Mouse (Mus musculus): ENCODE measurements around the gene Gm28434. TPM values are rescaled to one million over a fixed set of nuclear protein-coding genes. Genes with fewer than 3 reads are reported as not detected.

Gene Gm28434
- total RNA-seq (2018; cell fraction: chromatin; rRNA removed), result not detected
- not detected for total RNA-seq (2018; cell fraction: cytosol; rRNA removed)
- total RNA-seq (2018; cell fraction: nucleus; rRNA removed), result not detected
- polyA plus RNA-seq (2018), result not detected in 3 replicates

GRCm38 (mm10) chr5:87969201-87969600 lies at the start of gene Gm28434, which contains the start of gene 2310003L06Rik:
TSS of gene Gm28434 (plus strand) at chr5:87969517.
TSS of gene 2310003L06Rik (plus strand) at chr5:87969459.
- H3K36me3 ChIP-seq (ENCODE audit: inconsistent target), result no peaks in the 10 kb centered on the region
- no peak within 1 kb of the TSS for H3K4me3 ChIP-seq (ENCODE audit: inconsistent target)
- WGBS (ENCODE audit: missing documents), result 60% methylated on average over 2 of the region's 2 CpGs
- no peaks in the 10 kb centered on the region for H3K79me2 ChIP-seq (ENCODE audit: inconsistent target)
- no peak within 1 kb of the TSS for H3K27ac ChIP-seq

GRCm38 (mm10) chr5:87925372-87925771 lies 43.9 kb upstream of the Gm28434 start, which contains the start of gene Csn3:
TSS of gene Csn3 (plus strand) at chr5:87925579.
- 46% methylated on average over 5 of the region's 5 CpGs for WGBS (ENCODE audit: missing documents)
- Histone ChIP-seq H3K4me3 (ENCODE audit: inconsistent target) (no peak within 1 kb of the TSS), H3K36me3 (ENCODE audit: inconsistent target) (no peaks in the 10 kb centered on the region), H3K27ac (no peak within 1 kb of the TSS), H3K79me2 (ENCODE audit: inconsistent target) (no peaks in the 10 kb centered on the region)

- H3K36me3 ChIP-seq (ENCODE audit: inconsistent target), result no peaks in the 10 kb centered on the region
- WGBS (ENCODE audit: missing documents), result 76% methylated on average over 1 of the region's 1 CpGs
- H3K27ac ChIP-seq, result no peak overlapping the region
- H3K79me2 ChIP-seq (ENCODE audit: inconsistent target), result no peaks in the 10 kb centered on the region
- no peak overlapping the region for H3K4me3 ChIP-seq (ENCODE audit: inconsistent target)
These were observed 37.7 kb upstream of the Gm28434 start for GRCm38 (mm10) chr5:87931603-87932002.

DNA sequence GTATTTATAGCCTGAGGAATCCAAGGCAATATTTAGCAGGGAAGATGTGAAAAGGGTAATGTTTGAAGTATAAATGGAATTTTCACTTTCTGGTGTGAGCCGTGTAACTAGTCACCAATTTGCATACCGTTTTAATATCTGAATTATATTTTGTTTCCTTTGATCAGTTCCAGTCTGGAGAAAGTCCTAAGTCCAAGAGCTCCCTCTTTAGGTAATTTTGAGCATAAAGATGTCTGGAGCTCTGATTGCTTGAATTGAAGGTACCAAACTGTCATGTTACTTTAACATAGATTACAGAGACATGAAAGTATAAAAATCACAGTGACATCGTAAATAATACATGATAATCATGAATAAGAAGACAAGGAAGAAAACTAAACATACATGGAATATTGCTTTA lies 28.6 kb upstream of the Gm28434 start:
- 46% methylated on average over 3 of the region's 3 CpGs for WGBS (ENCODE audit: missing documents)
- no peak overlapping the region for H3K27ac ChIP-seq
- no peak overlapping the region for H3K4me3 ChIP-seq (ENCODE audit: inconsistent target)
- H3K36me3 ChIP-seq (ENCODE audit: inconsistent target), result no peaks in the 10 kb centered on the region
- H3K79me2 ChIP-seq (ENCODE audit: inconsistent target), result no peaks in the 10 kb centered on the region

DNA sequence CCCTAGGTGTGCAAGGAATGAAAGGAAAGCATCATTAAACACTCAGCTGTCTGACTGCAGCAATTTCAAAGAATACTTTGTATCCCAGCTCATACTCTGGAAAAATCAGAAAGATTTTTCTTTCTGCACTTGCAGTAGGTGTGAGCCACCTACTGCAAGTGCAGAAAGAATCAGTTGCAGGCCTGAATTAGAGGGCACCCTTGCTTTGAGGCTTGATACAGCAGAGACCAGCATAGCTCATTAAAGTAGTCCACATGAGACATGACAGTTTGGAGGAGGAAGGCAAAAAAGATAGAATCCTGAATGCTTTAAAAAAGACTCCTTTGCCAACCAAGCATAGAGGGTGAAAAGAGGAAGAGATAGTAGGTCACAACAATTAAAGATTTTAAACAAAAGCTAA lies 26.8 kb upstream of the Gm28434 start:
- Histone ChIP-seq H3K27ac (no peak overlapping the region), H3K79me2 (ENCODE audit: inconsistent target) (no peaks in the 10 kb centered on the region)

GRCm38 (mm10) chr5:87951836-87952235 lies 17.5 kb upstream of the Gm28434 start:
- no peaks in the 10 kb centered on the region for H3K79me2 ChIP-seq (ENCODE audit: inconsistent target)
- H3K27ac ChIP-seq, result no peak overlapping the region
- H3K4me3 ChIP-seq (ENCODE audit: inconsistent target), result no peak overlapping the region
- no peaks in the 10 kb centered on the region for H3K36me3 ChIP-seq (ENCODE audit: inconsistent target)

More for the DNA sequence above, 26.8 kb upstream of the Gm28434 start:
- H3K4me3 ChIP-seq (ENCODE audit: inconsistent target), result no peak overlapping the region
- H3K36me3 ChIP-seq (ENCODE audit: inconsistent target), result no peaks in the 10 kb centered on the region

GRCm38 (mm10) chr5:87979139-87979538 lies 9.8 kb downstream of the Gm28434 start, which contains the start of gene Cabs1:
TSS of gene Cabs1 (plus strand) at chr5:87979439.
- Histone ChIP-seq H3K27ac (no peak within 1 kb of the TSS), H3K4me3 (ENCODE audit: inconsistent target) (no peak within 1 kb of the TSS), H3K79me2 (ENCODE audit: inconsistent target) (no peaks in the 10 kb centered on the region), H3K36me3 (ENCODE audit: inconsistent target) (no peaks in the 10 kb centered on the region)
- WGBS (ENCODE audit: missing documents), result 79% methylated on average over 3 of the region's 3 CpGs

GRCm38 (mm10) chr5:87982468-87983214 lies 13.3 kb downstream of the Gm28434 start:
- no peak overlapping the region for H3K27ac ChIP-seq
- H3K4me3 ChIP-seq (ENCODE audit: inconsistent target), result no peak overlapping the region
- H3K79me2 ChIP-seq (ENCODE audit: inconsistent target), result no peaks in the 10 kb centered on the region
- 44% methylated on average over 3 of the region's 3 CpGs for WGBS (ENCODE audit: missing documents)
- H3K36me3 ChIP-seq (ENCODE audit: inconsistent target), result no peaks in the 10 kb centered on the region

- 71% methylated on average over 3 of the region's 3 CpGs for WGBS (ENCODE audit: missing documents)
- H3K27ac ChIP-seq, result no peak within 1 kb of the TSS
- no peak within 1 kb of the TSS for H3K4me3 ChIP-seq (ENCODE audit: inconsistent target)
- no peaks in the 10 kb centered on the region for H3K79me2 ChIP-seq (ENCODE audit: inconsistent target)
- no peaks in the 10 kb centered on the region for H3K36me3 ChIP-seq (ENCODE audit: inconsistent target)
These were observed 32.9 kb downstream of the Gm28434 start, which contains the start of gene Smr3a for GRCm38 (mm10) chr5:88002249-88002648. TSS of gene Smr3a (plus strand) at chr5:88002549.

- Histone ChIP-seq H3K36me3 (ENCODE audit: inconsistent target) (no peaks in the 10 kb centered on the region), H3K4me3 (ENCODE audit: inconsistent target) (no peak overlapping the region), H3K79me2 (ENCODE audit: inconsistent target) (no peaks in the 10 kb centered on the region), H3K27ac (no peak overlapping the region)
These were observed 35.9 kb downstream of the Gm28434 start for GRCm38 (mm10) chr5:88005241-88005640.

Other genes starting within 250 kb of the Gm28434 start
- not detected in 3 replicates for gene Csn1s2a, start 194.9 kb upstream of the Gm28434 start, polyA plus RNA-seq (2018)
- not detected in 3 replicates for gene Csn1s2b, start 161.4 kb upstream of the Gm28434 start, polyA plus RNA-seq (2018)
- not detected in 3 replicates for gene Prr27, start 143.8 kb upstream of the Gm28434 start, polyA plus RNA-seq (2018)
- not detected in 3 replicates for gene Odam, start 84.5 kb upstream of the Gm28434 start, polyA plus RNA-seq (2018)
- not detected in 3 replicates for gene Csn3, start 43.9 kb upstream of the Gm28434 start, polyA plus RNA-seq (2018)
- not detected in 3 replicates for gene 2310003L06Rik, start 58 bp upstream of the Gm28434 start, polyA plus RNA-seq (2018)
- gene Cabs1, start 9.9 kb downstream of the Gm28434 start, polyA plus RNA-seq (2018), result not detected in 3 replicates
- not detected in 3 replicates for gene Smr3a, start 33.0 kb downstream of the Gm28434 start, polyA plus RNA-seq (2018)
- not detected in 3 replicates for gene Smr2, start 117.0 kb downstream of the Gm28434 start, polyA plus RNA-seq (2018)
- gene Gm11116, start 142.0 kb downstream of the Gm28434 start, polyA plus RNA-seq (2018), result not detected in 3 replicates
- gene Gm11115, start 184.6 kb downstream of the Gm28434 start, polyA plus RNA-seq (2018), result not detected in 3 replicates

All from macrophage (primary cell).